Mouse (Mus musculus): ENCODE results near the gene Lect2.

Lect2 gene

GRCm38 (mm10) chr13:56555957-56556356, 7.7 kb upstream of the Lect2 start:
- peak; percentile 51 for DNase-seq (ENCODE audit: low spot score)

- no peak for DNase-seq (ENCODE audit: low spot score)
These were observed 6.1 kb upstream of the Lect2 start for GRCm38 (mm10) chr13:56554409-56554808.

- no peak for DNase-seq (ENCODE audit: low spot score)
These were observed 5.6 kb upstream of the Lect2 start for GRCm38 (mm10) chr13:56553923-56554322.

GRCm38 (mm10) chr13:56551661-56552060, 3.4 kb upstream of the Lect2 start:
- no peak for DNase-seq (ENCODE audit: low spot score)

- DNase-seq (ENCODE audit: low spot score) = no peak
These were observed 2.3 kb upstream of the Lect2 start for GRCm38 (mm10) chr13:56550574-56550973.

GRCm38 (mm10) chr13:56549364-56549763, 1.1 kb upstream of the Lect2 start:
- no peak for DNase-seq (ENCODE audit: low spot score)

- DNase-seq (ENCODE audit: low spot score) = no peak
These were observed 3.3 kb downstream of the Lect2 start for GRCm38 (mm10) chr13:56544956-56545355.

- DNase-seq (ENCODE audit: low spot score) = no peak
These were observed 4.5 kb downstream of the Lect2 start for GRCm38 (mm10) chr13:56543805-56544204.

GRCm38 (mm10) chr13:56539846-56540245, 8.5 kb downstream of the Lect2 start:
- no peak for DNase-seq (ENCODE audit: low spot score)

- DNase-seq (ENCODE audit: low spot score) = no peak
These were observed 11.3 kb downstream of the Lect2 start for GRCm38 (mm10) chr13:56537026-56537425.

GRCm38 (mm10) chr13:56535570-56535969, 12.7 kb downstream of the Lect2 start:
- DNase-seq (ENCODE audit: low spot score) = no peak

- DNase-seq (ENCODE audit: low spot score) = no peak
These were observed 13.4 kb downstream of the Lect2 start for GRCm38 (mm10) chr13:56534931-56535330.

- DNase-seq (ENCODE audit: low spot score) = no peak
These were observed 18.6 kb downstream of the Lect2 start for GRCm38 (mm10) chr13:56529685-56530084.

- DNase-seq (ENCODE audit: low spot score) = no peak
These were observed 19.3 kb downstream of the Lect2 start for GRCm38 (mm10) chr13:56529031-56529430.

- no peak for DNase-seq (ENCODE audit: low spot score)
These were observed 20.0 kb downstream of the Lect2 start for GRCm38 (mm10) chr13:56528281-56528680.

GRCm38 (mm10) chr13:56527846-56528245, 20.5 kb downstream of the Lect2 start:
- no peak for DNase-seq (ENCODE audit: low spot score)

GRCm38 (mm10) chr13:56526871-56527270, 21.4 kb downstream of the Lect2 start:
- no peak for DNase-seq (ENCODE audit: low spot score)

GRCm38 (mm10) chr13:56522821-56523167, 25.5 kb downstream of the Lect2 start:
- no peak for DNase-seq (ENCODE audit: low spot score)

GRCm38 (mm10) chr13:56522081-56522820, 26.1 kb downstream of the Lect2 start, which contains the start of gene Fbxl21:
Gene Fbxl21, plus strand, starts transcription at chr13:56522472.
- DNase-seq (ENCODE audit: low spot score) = peak; percentile 91

- no peak for DNase-seq (ENCODE audit: low spot score)
These were observed 31.5 kb downstream of the Lect2 start for GRCm38 (mm10) chr13:56516816-56517215.

- no peak for DNase-seq (ENCODE audit: low spot score)
These were observed 32.0 kb downstream of the Lect2 start for GRCm38 (mm10) chr13:56516311-56516710.

- DNase-seq (ENCODE audit: low spot score) = no peak
These were observed 34.7 kb downstream of the Lect2 start for GRCm38 (mm10) chr13:56513595-56513994.

- no peak for DNase-seq (ENCODE audit: low spot score)
These were observed 38.5 kb downstream of the Lect2 start for GRCm38 (mm10) chr13:56509796-56510195.

GRCm38 (mm10) chr13:56506871-56507496, 41.3 kb downstream of the Lect2 start:
- no peak for DNase-seq (ENCODE audit: low spot score)
